Mouse (Mus musculus): ENCODE results near the gene Kank2. TPM values are rescaled to one million over a fixed set of nuclear protein-coding genes. Genes with fewer than 3 reads are reported as not detected.
"Not testable (repeated sequence)": the region's sequence is repeated elsewhere in the genome, so short reads cannot be mapped to it uniquely, and the experiment has no call there.

Kank2 gene
- polyA plus RNA-seq, 1 experiment from 2014 or later: 16.7 TPM

DNA sequence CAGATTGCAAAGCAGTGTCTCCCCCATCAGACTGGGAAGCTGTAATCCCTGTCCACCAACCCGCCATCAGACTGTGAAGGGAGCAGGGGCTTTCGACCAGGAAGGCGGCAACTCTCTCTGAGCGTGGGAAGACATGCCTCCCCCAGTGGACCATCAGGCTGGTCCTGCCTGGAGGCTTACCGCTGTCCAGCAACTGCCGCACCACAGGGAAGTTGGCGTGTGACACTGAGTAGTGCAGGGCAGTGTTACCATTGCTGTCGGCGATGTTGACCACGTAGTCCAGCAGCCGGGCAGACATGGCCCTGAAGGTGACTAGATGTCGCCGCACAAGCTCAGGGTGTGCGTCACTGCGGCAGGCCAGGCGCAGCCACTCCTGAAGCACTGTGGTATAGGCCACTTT, 24.2 kb downstream of the Kank2 start:
- no peaks in the 10 kb centered on the region for H3K27me3 ChIP-seq (replicated peaks)
- peaks cover 48% of the 10 kb centered on the region for H3K36me3 ChIP-seq
- no peak for ATAC-seq
- H3K4me3 ChIP-seq (replicated peaks): no peak overlapping the region
- no peak overlapping the region for H3K27ac ChIP-seq
- no peaks in the 10 kb centered on the region for H3K4me1 ChIP-seq (replicated peaks)
- H3K9ac ChIP-seq: no peak overlapping the region
- 92% methylated on average over 16 of the region's 16 CpGs for WGBS
- no peak overlapping the region for H3K4me2 ChIP-seq (replicated peaks)
- no peaks in the 10 kb centered on the region for H3K9me3 ChIP-seq

- not testable (repeated sequence) for H3K4me2 ChIP-seq (replicated peaks); H3K27ac ChIP-seq; H3K4me1 ChIP-seq (replicated peaks); ATAC-seq; H3K9me3 ChIP-seq; H3K27me3 ChIP-seq (replicated peaks); H3K9ac ChIP-seq; H3K4me3 ChIP-seq (replicated peaks)
- H3K36me3 ChIP-seq: peaks cover 43% of the 10 kb centered on the region
- WGBS: 86% methylated on average over 5 of the region's 5 CpGs
These were observed 25.1 kb downstream of the Kank2 start for GRCm38 (mm10) chr9:21773396-21773795.

- H3K4me1 ChIP-seq (replicated peaks): no peaks in the 10 kb centered on the region
- H3K27me3 ChIP-seq (replicated peaks): no peaks in the 10 kb centered on the region
- peaks cover 26% of the 10 kb centered on the region for H3K36me3 ChIP-seq
- no peaks in the 10 kb centered on the region for H3K9me3 ChIP-seq
- H3K27ac ChIP-seq: peak overlapping the region; percentile 37
- no peak overlapping the region for H3K9ac ChIP-seq
- H3K4me2 ChIP-seq (replicated peaks): no peak overlapping the region
- ATAC-seq: no peak; the same call in 1 of the 2 replicates
- H3K4me3 ChIP-seq (replicated peaks): no peak overlapping the region
- WGBS: 77% methylated on average over 26 of the region's 26 CpGs
These were observed 28.9 kb downstream of the Kank2 start for GRCm38 (mm10) chr9:21769558-21770183.

GRCm38 (mm10) chr9:21768511-21769411, 29.8 kb downstream of the Kank2 start:
- Histone ChIP-seq H3K27me3 (replicated peaks) (no peaks in the 10 kb centered on the region), H3K36me3 (peaks cover 21% of the 10 kb centered on the region), H3K4me3 (replicated peaks) (no peak overlapping the region), H3K4me1 (replicated peaks) (no peaks in the 10 kb centered on the region), H3K9me3 (no peaks in the 10 kb centered on the region), H3K4me2 (replicated peaks) (no peak overlapping the region), H3K27ac (peak overlapping the region; percentile 64), H3K9ac (no peak overlapping the region)
- ATAC-seq: peak; percentile 37; the same call in 1 of the 2 replicates
- WGBS: 59% methylated on average over 13 of the region's 13 CpGs

DNA sequence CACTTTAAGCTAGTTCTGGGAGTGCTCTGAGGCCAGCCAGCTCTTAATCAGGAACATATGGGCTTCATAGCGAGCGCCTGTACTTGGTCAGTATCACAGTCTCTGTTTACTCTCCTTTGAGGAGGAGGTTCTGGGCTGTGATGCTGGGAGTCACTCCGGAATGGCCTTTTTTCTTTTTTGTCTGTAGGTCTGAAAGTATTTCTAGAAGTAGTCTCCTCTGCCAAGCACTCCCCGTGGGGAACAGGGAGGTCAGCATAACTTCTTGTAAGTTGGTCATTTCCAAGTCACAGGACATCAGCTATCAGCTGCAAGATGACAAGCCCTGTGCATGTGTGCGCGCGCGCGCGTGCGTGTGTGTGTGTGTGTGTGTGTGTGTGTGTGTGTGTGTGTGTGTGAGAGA, 30.6 kb downstream of the Kank2 start:
- ATAC-seq: peak; percentile 42; the same call in 1 of the 2 replicates
- no peaks in the 10 kb centered on the region for H3K4me1 ChIP-seq (replicated peaks)
- no peak overlapping the region for H3K4me3 ChIP-seq (replicated peaks)
- peaks cover 18% of the 10 kb centered on the region for H3K36me3 ChIP-seq
- H3K27ac ChIP-seq: no peak overlapping the region
- WGBS: 78% methylated on average over 11 of the region's 11 CpGs
- H3K27me3 ChIP-seq (replicated peaks): no peaks in the 10 kb centered on the region
- H3K4me2 ChIP-seq (replicated peaks): no peak overlapping the region
- H3K9me3 ChIP-seq: no peaks in the 10 kb centered on the region
- H3K9ac ChIP-seq: no peak overlapping the region

DNA sequence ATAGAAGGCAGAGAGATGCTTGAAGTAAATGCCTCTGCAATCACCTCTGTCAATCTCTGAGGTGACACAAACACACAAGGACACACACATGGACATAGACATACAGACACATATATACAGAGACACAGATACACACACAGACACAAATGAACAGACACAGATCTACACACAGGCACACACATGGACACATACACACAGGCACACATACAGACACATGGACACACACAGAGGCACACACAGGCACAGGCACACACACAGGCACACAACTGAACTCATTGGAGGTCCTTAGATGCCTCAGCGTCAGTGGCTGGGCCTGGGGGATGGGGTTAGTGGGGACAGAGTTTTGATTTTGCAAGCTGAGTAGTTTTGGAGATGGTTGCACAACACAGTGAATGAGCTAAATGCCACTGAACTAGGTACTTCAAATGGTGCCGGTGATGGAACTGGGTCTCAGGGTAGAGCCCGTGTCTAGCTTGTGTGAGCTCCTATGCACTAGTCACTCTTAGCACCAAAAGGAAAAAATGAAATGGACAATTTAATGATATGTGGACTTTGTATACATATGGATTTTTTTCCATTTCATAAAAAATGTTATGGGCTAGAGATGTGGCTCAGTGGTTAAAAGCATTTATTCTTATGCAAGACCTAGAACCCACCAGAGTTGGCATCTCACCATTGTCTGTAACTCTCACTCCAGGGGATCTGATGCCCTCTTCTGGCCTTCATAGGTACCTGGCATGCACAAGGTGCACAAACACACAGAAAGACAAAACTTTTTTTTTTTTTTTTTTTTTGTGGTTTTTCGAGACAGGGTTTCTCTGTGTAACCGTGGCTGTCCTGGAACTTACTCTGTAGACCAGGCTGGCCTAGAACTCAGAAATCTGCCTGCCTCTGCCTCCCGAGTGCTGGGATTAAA, 34.2 kb downstream of the Kank2 start:
- peaks cover 7% of the 10 kb centered on the region; the same call in 1 of the 2 replicates for H3K36me3 ChIP-seq
- H3K4me3 ChIP-seq (replicated peaks): no peak overlapping the region
- no peak overlapping the region for H3K27ac ChIP-seq
- no peak overlapping the region for H3K9ac ChIP-seq
- ATAC-seq: no peak
- H3K9me3 ChIP-seq: no peaks in the 10 kb centered on the region
- no peaks in the 10 kb centered on the region for H3K27me3 ChIP-seq (replicated peaks)
- 0 out of 2 replicates have a peak, but pooled peaks cover 4% of the 10 kb centered on the region for H3K4me1 ChIP-seq (replicated peaks)
- H3K4me2 ChIP-seq (replicated peaks): no peak overlapping the region
- 93% methylated on average over 6 of the region's 6 CpGs for WGBS

- ATAC-seq: peak; percentile 32
- H3K27ac ChIP-seq: peak overlapping the region; percentile 54; the same call in 1 of the 2 replicates
These were observed 36.4 kb downstream of the Kank2 start for GRCm38 (mm10) chr9:21762135-21762534.

DNA sequence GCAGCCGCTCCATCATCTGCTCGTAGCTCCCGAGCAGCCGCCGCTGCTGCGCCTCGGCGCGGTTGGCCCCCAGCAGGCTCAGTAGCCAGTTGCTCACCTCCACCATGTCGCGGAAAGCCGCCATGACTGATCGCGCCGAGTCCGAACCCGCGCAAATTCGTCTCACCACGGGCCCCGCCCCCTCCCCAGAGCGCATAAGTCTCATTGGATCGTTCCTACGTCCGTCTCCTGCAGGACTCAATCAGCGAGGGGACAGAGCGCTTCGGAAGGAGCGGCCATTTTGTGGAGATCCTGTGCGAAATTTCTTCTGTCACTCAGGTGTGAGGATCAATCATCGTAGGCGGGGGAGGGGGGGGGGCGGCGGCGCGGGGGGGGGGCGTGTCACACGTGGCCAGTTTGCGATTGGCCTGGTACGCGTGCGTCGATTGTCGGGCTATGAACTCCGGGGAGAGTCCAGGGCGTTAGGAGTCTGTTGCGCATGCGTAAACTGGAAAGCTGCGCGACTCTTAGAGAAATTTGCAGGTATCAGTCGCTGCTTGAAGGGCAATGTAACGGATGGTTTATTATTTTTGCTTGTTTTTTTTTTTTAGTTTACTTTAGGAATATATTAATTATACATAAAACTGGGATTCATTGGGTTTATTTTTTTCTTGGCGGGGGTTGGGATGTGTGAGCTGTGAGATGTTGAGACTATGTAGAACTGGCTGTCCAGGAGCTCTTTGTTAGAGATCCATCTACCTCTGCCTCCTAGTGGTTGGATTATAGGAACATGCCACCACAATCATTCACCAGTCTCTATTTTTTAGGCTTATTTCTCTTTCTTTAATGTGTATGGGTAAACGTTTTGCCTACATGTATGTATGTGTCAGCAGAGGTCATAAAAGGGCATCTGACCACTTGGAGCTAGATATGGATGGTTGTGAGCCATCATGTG, 38.1 kb downstream of the Kank2 start, which contains the start of gene Spc24:
Spc24 (minus strand) TSS at position 149 of the 934 bp plus-strand sequence.
- Histone ChIP-seq H3K4me2 (replicated peaks) (peak within 1 kb of the TSS; percentile 76), H3K4me3 (replicated peaks) (peak within 1 kb of the TSS; percentile 90), H3K27me3 (replicated peaks) (no peaks in the 10 kb centered on the region), H3K27ac (peak within 1 kb of the TSS; percentile 71), H3K9ac (peak within 1 kb of the TSS; percentile 95), H3K9me3 (no peaks in the 10 kb centered on the region), H3K36me3 (peaks cover 4% of the 10 kb centered on the region; the same call in 1 of the 2 replicates), H3K4me1 (replicated peaks) (peaks cover 13% of the 10 kb centered on the region)
- WGBS: under 1% methylated on average over 48 of the region's 54 CpGs
- ATAC-seq: peak; percentile 95

More at GRCm38 (mm10) chr9:21762135-21762534, 36.4 kb downstream of the Kank2 start:
- no peak overlapping the region for H3K4me3 ChIP-seq (replicated peaks)
- peaks cover 13% of the 10 kb centered on the region for H3K4me1 ChIP-seq (replicated peaks)
- H3K9me3 ChIP-seq: no peaks in the 10 kb centered on the region
- no peak overlapping the region for H3K9ac ChIP-seq
- H3K36me3 ChIP-seq: peaks cover 7% of the 10 kb centered on the region; the same call in 1 of the 2 replicates
- no peaks in the 10 kb centered on the region for H3K27me3 ChIP-seq (replicated peaks)
- H3K4me2 ChIP-seq (replicated peaks): no peak overlapping the region

GRCm38 (mm10) chr9:21759718-21760117, 38.8 kb downstream of the Kank2 start:
- no peak; the same call in none of the 2 replicates for ATAC-seq
- peaks cover 4% of the 10 kb centered on the region; the same call in 1 of the 2 replicates for H3K36me3 ChIP-seq
- peak overlapping the region; percentile 90 for H3K4me3 ChIP-seq (replicated peaks)
- peak overlapping the region; percentile 71 for H3K27ac ChIP-seq
- 0% methylated on average over 20 of the region's 20 CpGs for WGBS
- H3K9me3 ChIP-seq: no peaks in the 10 kb centered on the region
- no peaks in the 10 kb centered on the region for H3K27me3 ChIP-seq (replicated peaks)
- peak overlapping the region; percentile 76 for H3K4me2 ChIP-seq (replicated peaks)
- peak overlapping the region; percentile 95 for H3K9ac ChIP-seq
- H3K4me1 ChIP-seq (replicated peaks): peaks cover 13% of the 10 kb centered on the region

DNA sequence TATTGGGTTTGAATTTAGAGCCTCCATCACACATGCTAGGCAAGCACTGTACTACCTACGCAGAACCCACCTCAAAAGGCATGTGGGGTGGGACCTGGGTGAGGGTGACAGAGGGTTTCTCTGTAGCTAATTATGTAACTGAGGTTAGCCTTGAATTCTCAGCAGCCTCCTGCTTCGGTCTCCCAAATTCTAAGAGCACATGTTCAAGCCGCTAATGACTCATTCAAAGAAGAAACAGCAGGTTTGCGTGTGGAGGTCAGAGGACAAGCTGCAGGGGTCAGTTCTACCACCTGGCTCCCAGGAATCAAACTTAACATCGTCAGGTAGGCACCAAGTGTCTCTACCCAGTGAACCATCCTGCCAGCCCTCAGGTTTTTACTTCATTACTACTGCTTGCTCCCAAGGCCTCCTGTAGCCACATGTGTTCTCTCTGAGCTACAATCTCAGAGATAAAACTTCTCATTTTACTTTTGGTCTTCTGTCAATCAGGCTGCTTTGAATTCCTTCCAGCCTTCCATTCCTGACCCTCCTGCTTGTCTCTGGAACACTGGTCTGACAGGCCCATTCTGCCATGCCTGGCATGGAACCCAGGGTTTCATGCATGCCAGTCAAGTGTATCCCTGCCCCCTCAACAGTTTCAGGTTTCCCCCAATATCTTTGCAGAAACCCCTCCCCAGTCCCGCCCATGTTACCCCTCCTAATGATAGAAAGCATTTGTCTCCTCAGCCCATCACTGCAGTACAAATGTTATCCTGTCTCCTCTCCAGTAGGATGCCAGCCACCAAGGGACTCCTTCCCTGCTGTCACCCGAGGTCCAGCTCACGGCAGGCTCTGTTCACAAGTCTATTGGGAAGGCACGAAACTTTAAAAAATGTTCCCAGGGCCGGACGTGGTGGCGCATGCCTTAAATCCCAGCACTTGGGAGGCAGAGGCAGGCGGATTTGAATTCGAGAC, 39.7 kb downstream of the Kank2 start:
- Histone ChIP-seq H3K27me3 (replicated peaks) (no peaks in the 10 kb centered on the region), H3K9me3 (no peaks in the 10 kb centered on the region), H3K27ac (no peak overlapping the region), H3K4me1 (replicated peaks) (peaks cover 22% of the 10 kb centered on the region), H3K36me3 (peaks cover 4% of the 10 kb centered on the region; the same call in 1 of the 2 replicates), H3K4me2 (replicated peaks) (peak overlapping the region; percentile 76), H3K9ac (peak overlapping the region; percentile 95), H3K4me3 (replicated peaks) (peak overlapping the region; percentile 90)
- WGBS: 55% methylated on average over 14 of the region's 14 CpGs
- no peak for ATAC-seq
